Mouse (Mus musculus): ENCODE data around the gene Fam207a. TPM values are rescaled to one million over a fixed set of nuclear protein-coding genes. Genes with fewer than 3 reads are reported as not detected.

Fam207a gene
- polyA plus RNA-seq, 1 experiment: 38.8 TPM

GRCm38 (mm10) chr10:77448209-77448608 lies 67.4 kb downstream of the Fam207a start:
- TF ChIP-seq POLR2A (IDR thresholded peaks at IDR 0.05; ENCODE audit: borderline replicate concordance, extremely low read depth, insufficient read depth, insufficient read length, poor library complexity, severe bottlenecking) (no peak), CTCF (IDR thresholded peaks at IDR 0.05; ENCODE audit: borderline replicate concordance, extremely low read depth, insufficient read depth, insufficient read length) (no peak)
- no peak for DNase-seq (ENCODE audit: low read depth)

GRCm38 (mm10) chr10:77447755-77448154 lies 67.8 kb downstream of the Fam207a start:
- DNase-seq (ENCODE audit: low read depth): peak; percentile 3
- TF ChIP-seq POLR2A (IDR thresholded peaks at IDR 0.05; ENCODE audit: borderline replicate concordance, extremely low read depth, insufficient read depth, insufficient read length, poor library complexity, severe bottlenecking) (no peak), CTCF (IDR thresholded peaks at IDR 0.05; ENCODE audit: borderline replicate concordance, extremely low read depth, insufficient read depth, insufficient read length) (no peak)

- TF ChIP-seq POLR2A (IDR thresholded peaks at IDR 0.05; ENCODE audit: borderline replicate concordance, extremely low read depth, insufficient read depth, insufficient read length, poor library complexity, severe bottlenecking): no peak
- TF ChIP-seq CTCF (IDR thresholded peaks at IDR 0.05; ENCODE audit: borderline replicate concordance, extremely low read depth, insufficient read depth, insufficient read length): no peak
- no peak for DNase-seq (ENCODE audit: low read depth)
Observed at GRCm38 (mm10) chr10:77442250-77442649, 73.3 kb downstream of the Fam207a start.

- TF ChIP-seq CTCF (IDR thresholded peaks at IDR 0.05; ENCODE audit: borderline replicate concordance, extremely low read depth, insufficient read depth, insufficient read length) (no peak), POLR2A (IDR thresholded peaks at IDR 0.05; ENCODE audit: borderline replicate concordance, extremely low read depth, insufficient read depth, insufficient read length, poor library complexity, severe bottlenecking) (no peak)
- no peak for DNase-seq (ENCODE audit: low read depth)
Observed at GRCm38 (mm10) chr10:77441812-77442211, 73.8 kb downstream of the Fam207a start.

- no peak for TF ChIP-seq POLR2A (IDR thresholded peaks at IDR 0.05; ENCODE audit: borderline replicate concordance, extremely low read depth, insufficient read depth, insufficient read length, poor library complexity, severe bottlenecking)
- no peak for TF ChIP-seq CTCF (IDR thresholded peaks at IDR 0.05; ENCODE audit: borderline replicate concordance, extremely low read depth, insufficient read depth, insufficient read length)
- no peak for DNase-seq (ENCODE audit: low read depth)
Observed at GRCm38 (mm10) chr10:77440841-77441755, 74.5 kb downstream of the Fam207a start.

- no peak for DNase-seq (ENCODE audit: low read depth)
Observed at GRCm38 (mm10) chr10:77440286-77440685, 75.3 kb downstream of the Fam207a start.

GRCm38 (mm10) chr10:77439026-77439425 lies 76.6 kb downstream of the Fam207a start:
- TF ChIP-seq POLR2A (IDR thresholded peaks at IDR 0.05; ENCODE audit: borderline replicate concordance, extremely low read depth, insufficient read depth, insufficient read length, poor library complexity, severe bottlenecking) (no peak), CTCF (IDR thresholded peaks at IDR 0.05; ENCODE audit: borderline replicate concordance, extremely low read depth, insufficient read depth, insufficient read length) (no peak)
- DNase-seq (ENCODE audit: low read depth): no peak

More at GRCm38 (mm10) chr10:77440286-77440685, 75.3 kb downstream of the Fam207a start:
- TF ChIP-seq POLR2A (IDR thresholded peaks at IDR 0.05; ENCODE audit: borderline replicate concordance, extremely low read depth, insufficient read depth, insufficient read length, poor library complexity, severe bottlenecking): no peak
- TF ChIP-seq CTCF (IDR thresholded peaks at IDR 0.05; ENCODE audit: borderline replicate concordance, extremely low read depth, insufficient read depth, insufficient read length): no peak

GRCm38 (mm10) chr10:77438021-77438420 lies 77.6 kb downstream of the Fam207a start:
- no peak for DNase-seq (ENCODE audit: low read depth)
- TF ChIP-seq CTCF (IDR thresholded peaks at IDR 0.05; ENCODE audit: borderline replicate concordance, extremely low read depth, insufficient read depth, insufficient read length) (no peak), POLR2A (IDR thresholded peaks at IDR 0.05; ENCODE audit: borderline replicate concordance, extremely low read depth, insufficient read depth, insufficient read length, poor library complexity, severe bottlenecking) (no peak)

Other genes with a start within 250 kb of the Fam207a start
- 18.0 and 22.4 TPM in 2 replicates for gene Adarb1, start 97.5 kb downstream of the Fam207a start, polyA plus RNA-seq (2012; rRNA removed)
- 0.62 and 0.94 TPM in 2 replicates for gene Itgb2, start 14.5 kb upstream of the Fam207a start, polyA plus RNA-seq (2012; rRNA removed)
- 70.0 and 74.8 TPM in 2 replicates for gene Pttg1ip, start 65.9 kb upstream of the Fam207a start, polyA plus RNA-seq (2012; rRNA removed)
- 368 and 420 TPM in 2 replicates for gene Sumo3, start 90.3 kb upstream of the Fam207a start, polyA plus RNA-seq (2012; rRNA removed)
- gene Gm49325, start 90.4 kb upstream of the Fam207a start, polyA plus RNA-seq (2012; rRNA removed): not detected in 2 replicates
- gene Ube2g2, start 106.5 kb upstream of the Fam207a start, polyA plus RNA-seq (2012; rRNA removed): 56.9 and 57.7 TPM in 2 replicates
- 1.5 and 1.6 TPM in 2 replicates for gene Tspear, start 170.8 kb upstream of the Fam207a start, polyA plus RNA-seq (2012; rRNA removed)
- gene Gm19402, start 175.0 kb upstream of the Fam207a start, polyA plus RNA-seq (2012; rRNA removed): not detected in 2 replicates
- not detected in 2 replicates for gene Gm9508, start 181.4 kb upstream of the Fam207a start, polyA plus RNA-seq (2012; rRNA removed)
- gene Gm10272, start 190.8 kb upstream of the Fam207a start, polyA plus RNA-seq (2012; rRNA removed): not detected in 2 replicates
- gene Gm10024, start 195.7 kb upstream of the Fam207a start, polyA plus RNA-seq (2012; rRNA removed): not detected in 2 replicates
- gene Gm10142, start 200.0 kb upstream of the Fam207a start, polyA plus RNA-seq (2012; rRNA removed): not detected in 2 replicates
- gene Krtap12-1, start 204.8 kb upstream of the Fam207a start, polyA plus RNA-seq (2012; rRNA removed): not detected in 2 replicates
- not detected in 2 replicates for gene Gm10100, start 210.7 kb upstream of the Fam207a start, polyA plus RNA-seq (2012; rRNA removed)
- gene Gm18596, start 226.9 kb upstream of the Fam207a start, polyA plus RNA-seq (2012; rRNA removed): not detected in 2 replicates
- not detected in 2 replicates for gene Gm9736, start 235.6 kb upstream of the Fam207a start, polyA plus RNA-seq (2012; rRNA removed)
- not detected in 2 replicates for gene Gm3233, start 243.9 kb upstream of the Fam207a start, polyA plus RNA-seq (2012; rRNA removed)